Mouse (Mus musculus): ENCODE data around the gene Olfr324.

Olfr324 gene

GRCm38 (mm10) chr11:58594814-58595213 lies at the start of gene Olfr324:
Gene Olfr324 (plus strand): TSS chr11:58595114.
- no peak for DNase-seq

GRCm38 (mm10) chr11:58546322-58546721 lies 48.6 kb upstream of the Olfr324 start, which contains the start of gene Olfr329-ps:
Gene Olfr329-ps (minus strand): TSS chr11:58546422.
- no peak for DNase-seq

GRCm38 (mm10) chr11:58555536-58555935 lies 39.4 kb upstream of the Olfr324 start, which contains the start of gene Olfr328:
Gene Olfr328 (minus strand): TSS chr11:58555636.
- no peak for DNase-seq

- no peak for DNase-seq
Observed at GRCm38 (mm10) chr11:58570405-58570804, 24.5 kb upstream of the Olfr324 start, which contains the start of gene Olfr224. Gene Olfr224 (minus strand): TSS chr11:58570553.

- no peak for DNase-seq
Observed at GRCm38 (mm10) chr11:58577430-58577829, 17.5 kb upstream of the Olfr324 start, which contains the start of gene Olfr325. Gene Olfr325 (plus strand): TSS chr11:58577730.

GRCm38 (mm10) chr11:58578636-58579035 lies 16.3 kb upstream of the Olfr324 start:
- DNase-seq: no peak

GRCm38 (mm10) chr11:58587898-58588348 lies 7.0 kb upstream of the Olfr324 start:
- peak; percentile 29 for DNase-seq

- no peak for DNase-seq
Observed at GRCm38 (mm10) chr11:58588620-58589250, 6.2 kb upstream of the Olfr324 start.

- no peak for DNase-seq
Observed at GRCm38 (mm10) chr11:58597837-58598236, 2.9 kb downstream of the Olfr324 start.

GRCm38 (mm10) chr11:58602062-58602461 lies 7.1 kb downstream of the Olfr324 start:
- no peak for DNase-seq

GRCm38 (mm10) chr11:58602800-58603560 lies 8.1 kb downstream of the Olfr324 start:
- no peak for DNase-seq

GRCm38 (mm10) chr11:58604688-58605087 lies 9.8 kb downstream of the Olfr324 start:
- peak; percentile 3 for DNase-seq

- no peak for DNase-seq
Observed at GRCm38 (mm10) chr11:58605228-58605627, 10.3 kb downstream of the Olfr324 start.

- no peak for DNase-seq
Observed at GRCm38 (mm10) chr11:58606177-58606919, 11.4 kb downstream of the Olfr324 start.

GRCm38 (mm10) chr11:58607030-58607429 lies 12.1 kb downstream of the Olfr324 start:
- peak; percentile 15 for DNase-seq

- DNase-seq: no peak
Observed at GRCm38 (mm10) chr11:58613359-58613758, 18.4 kb downstream of the Olfr324 start.

- DNase-seq: peak; percentile 35
Observed at GRCm38 (mm10) chr11:58614526-58614925, 19.6 kb downstream of the Olfr324 start.

- no peak for DNase-seq
Observed at GRCm38 (mm10) chr11:58615975-58616374, 21.1 kb downstream of the Olfr324 start, which contains the start of gene 2210407C18Rik. Gene 2210407C18Rik (minus strand): TSS chr11:58616075.

GRCm38 (mm10) chr11:58618369-58618768 lies 23.5 kb downstream of the Olfr324 start:
- no peak for DNase-seq

GRCm38 (mm10) chr11:58618793-58619192 lies 23.9 kb downstream of the Olfr324 start:
- no peak for DNase-seq

- DNase-seq: no peak
Observed at GRCm38 (mm10) chr11:58626146-58626545, 31.2 kb downstream of the Olfr324 start.

- no peak for DNase-seq
Observed at GRCm38 (mm10) chr11:58630401-58630800, 35.5 kb downstream of the Olfr324 start, which contains the start of gene Olfr323. Gene Olfr323 (minus strand): TSS chr11:58630501.

- DNase-seq: no peak
Observed at GRCm38 (mm10) chr11:58634878-58635277, 40.0 kb downstream of the Olfr324 start.
